Mouse (Mus musculus) midbrain, embryonic 14.5 days (tissue): ENCODE measurements around the gene D1Ertd622e. TPM values are rescaled to one million over a fixed set of nuclear protein-coding genes. Genes with fewer than 3 reads are reported as not detected.

Experiments used
- ATAC-seq: fragments of 200-750 bp; cut with Nextera tagmentation; 2 replicates; pipeline ENCODE4 v1.8.0; 2017; ENCODE audit warnings: moderate number of reproducible peaks, moderate library complexity; ENCODE audit not compliant: low FRiP score, low TSS enrichment
- DNase-seq: peaks from one replicate; pipeline ENCODE4 v3.0.0-alpha.2; 2015
- H3K27ac ChIP-seq: fragments of 300-500 bp; sonication (generic); replicated peaks from 2 replicates; pipeline ENCODE4 v1.5.1; 2014; ENCODE audit warnings: mild to moderate bottlenecking, low read depth, low read length, moderate library complexity
- H3K27me3 ChIP-seq: fragments of 300-500 bp; sonication (generic); 2 replicates; pipeline ENCODE4 v1.6.1; 2014; ENCODE audit warnings: low read length, control low read depth, mixed read lengths; ENCODE audit not compliant: control insufficient read depth, insufficient read depth
- H3K36me3 ChIP-seq: fragments of 300-500 bp; sonication (generic); 2 replicates; pipeline ENCODE4 v1.6.1; 2014; ENCODE audit warnings: low read length, control low read depth; ENCODE audit not compliant: control insufficient read depth, insufficient read depth
- H3K4me1 ChIP-seq: fragments of 300-500 bp; sonication (generic); 2 replicates; pipeline ENCODE4 v1.6.1; 2014; ENCODE audit warnings: mild to moderate bottlenecking, antibody characterized with exemption, low read length, control low read depth; ENCODE audit not compliant: control insufficient read depth, insufficient read depth
- H3K4me2 ChIP-seq: fragments of 300-500 bp; sonication (generic); 2 replicates; pipeline ENCODE4 v1.6.1; 2014; ENCODE audit warnings: mild to moderate bottlenecking, low read length, moderate library complexity
- H3K4me3 ChIP-seq: fragments of 300-500 bp; sonication (generic); replicated peaks from 2 replicates; pipeline ENCODE4 v1.5.1; 2014; ENCODE audit warnings: low read depth, low read length
- H3K9ac ChIP-seq: fragments of 300-500 bp; sonication (generic); replicated peaks from 2 replicates; pipeline ENCODE4 v1.6.1; 2014; ENCODE audit warnings: mild to moderate bottlenecking, low read length, moderate library complexity
- H3K9me3 ChIP-seq: fragments of 300-500 bp; sonication (generic); 2 replicates; pipeline ENCODE4 v1.6.1; 2016; ENCODE audit warnings: low read length, control low read depth, mixed read lengths; ENCODE audit not compliant: control insufficient read depth
- WGBS: fragments of 180-500 bp; shearing (Covaris S2); extraction: QIAGEN DNeasy Blood & Tissue Kit; methylation state at CpG from one replicate; pipeline ENCODE4 v1.1.7; 2014; 5-methylcytosine and 5-hydroxymethylcytosine counted together
- polyA plus RNA-seq: library from polyadenylated mRNA; unstranded; fragments of >200 nt; fragmentation: Nextera tagmentation; extraction: Ambion mirVana; gene quantifications from 2 replicates; pipeline ENCODE4 v1.2.1, GENCODE M21; 2014

Gene D1Ertd622e
- polyA plus RNA-seq, 1 experiment from 2014 or later: 67.5 TPM

GRCm38 (mm10) chr1:97628859-97629258 is 33.0 kb downstream of the D1Ertd622e start:
- no peak for DNase-seq
- Histone ChIP-seq H3K9ac (no peak overlapping the region), H3K4me2 (no peak overlapping the region), H3K36me3 (no peaks in the 10 kb centered on the region), H3K4me1 (peaks cover 12% of the 10 kb centered on the region; the same call in 1 of the 2 replicates), H3K27me3 (no peaks in the 10 kb centered on the region), H3K4me3 (no peak overlapping the region), H3K9me3 (no peaks in the 10 kb centered on the region), H3K27ac (no peak overlapping the region)
- no peak for ATAC-seq
- WGBS: 82% methylated on average over 7 of the region's 7 CpGs

DNA sequence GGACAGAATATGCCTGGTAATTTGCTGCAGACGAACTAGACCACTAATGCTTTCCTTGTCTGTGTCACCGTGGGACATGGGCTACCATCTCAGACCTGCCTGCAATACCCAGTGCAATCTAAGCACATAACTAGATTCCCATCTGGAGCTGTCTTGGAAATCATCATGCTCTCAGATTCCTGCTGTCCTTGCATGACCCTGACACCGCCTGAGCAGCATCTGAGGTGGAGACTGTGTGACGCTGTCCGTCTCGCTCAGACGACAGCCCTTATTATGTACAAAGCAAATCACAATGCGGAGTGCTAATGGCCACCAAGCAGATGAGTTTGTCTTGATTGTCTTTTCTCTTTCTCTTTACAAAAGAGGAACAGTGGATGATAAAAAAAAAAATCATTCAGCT is 33.9 kb downstream of the D1Ertd622e start:
- ATAC-seq: no peak
- Histone ChIP-seq H3K9me3 (no peaks in the 10 kb centered on the region), H3K4me2 (no peak overlapping the region), H3K9ac (no peak overlapping the region), H3K36me3 (no peaks in the 10 kb centered on the region), H3K27ac (no peak overlapping the region), H3K4me3 (no peak overlapping the region), H3K4me1 (peaks cover 20% of the 10 kb centered on the region), H3K27me3 (no peaks in the 10 kb centered on the region)
- no peak for DNase-seq
- WGBS: 71% methylated on average over 8 of the region's 8 CpGs

- no peak for DNase-seq
- WGBS: 82% methylated on average over 6 of the region's 6 CpGs
- H3K4me2 ChIP-seq: no peak overlapping the region
Observed at GRCm38 (mm10) chr1:97625427-97625826, 36.4 kb downstream of the D1Ertd622e start.

DNA sequence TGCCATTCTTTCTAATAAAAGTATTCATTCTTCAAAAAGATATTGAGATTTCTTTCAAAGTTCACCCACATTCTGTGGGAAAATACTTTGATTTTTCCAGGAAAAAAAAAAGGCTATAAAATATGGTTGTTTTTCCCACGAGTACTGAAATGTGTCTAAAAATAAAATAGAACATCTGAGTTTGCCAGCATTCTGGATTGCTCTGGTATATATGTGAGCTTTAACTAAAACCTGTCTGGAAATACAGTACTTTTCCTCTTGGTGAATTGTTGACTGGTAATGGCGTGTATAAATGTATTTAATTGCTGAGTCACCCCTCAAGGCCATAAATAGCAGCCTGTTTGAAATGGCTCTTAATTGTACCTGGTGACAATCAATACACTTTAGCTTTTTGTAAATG is 37.5 kb downstream of the D1Ertd622e start:
- no peaks in the 10 kb centered on the region for H3K27me3 ChIP-seq
- H3K9me3 ChIP-seq: no peaks in the 10 kb centered on the region
- WGBS: 76% methylated on average over 2 of the region's 2 CpGs
- H3K4me1 ChIP-seq: peaks cover 15% of the 10 kb centered on the region
- ATAC-seq (no peak), DNase-seq (no peak)
- H3K4me2 ChIP-seq: no peak overlapping the region
- no peak overlapping the region for H3K4me3 ChIP-seq
- no peak overlapping the region for H3K9ac ChIP-seq
- no peak overlapping the region for H3K27ac ChIP-seq
- H3K36me3 ChIP-seq: no peaks in the 10 kb centered on the region

More at GRCm38 (mm10) chr1:97625427-97625826, 36.4 kb downstream of the D1Ertd622e start:
- Histone ChIP-seq H3K9ac (no peak overlapping the region), H3K4me3 (no peak overlapping the region), H3K27me3 (no peaks in the 10 kb centered on the region), H3K27ac (no peak overlapping the region), H3K9me3 (no peaks in the 10 kb centered on the region), H3K4me1 (peaks cover 20% of the 10 kb centered on the region), H3K36me3 (no peaks in the 10 kb centered on the region)
- no peak for ATAC-seq

- no peaks in the 10 kb centered on the region for H3K9me3 ChIP-seq
- WGBS: 11% methylated on average over 1 of the region's 1 CpGs
- no peak overlapping the region for H3K4me2 ChIP-seq
- H3K27ac ChIP-seq: no peak overlapping the region
- no peaks in the 10 kb centered on the region for H3K36me3 ChIP-seq
- no peaks in the 10 kb centered on the region for H3K27me3 ChIP-seq
- no peak overlapping the region for H3K4me3 ChIP-seq
- no peak overlapping the region for H3K9ac ChIP-seq
- peaks cover 10% of the 10 kb centered on the region for H3K4me1 ChIP-seq
- DNase-seq (no peak), ATAC-seq (no peak)
Observed at GRCm38 (mm10) chr1:97623214-97623856, 38.5 kb downstream of the D1Ertd622e start.

DNA sequence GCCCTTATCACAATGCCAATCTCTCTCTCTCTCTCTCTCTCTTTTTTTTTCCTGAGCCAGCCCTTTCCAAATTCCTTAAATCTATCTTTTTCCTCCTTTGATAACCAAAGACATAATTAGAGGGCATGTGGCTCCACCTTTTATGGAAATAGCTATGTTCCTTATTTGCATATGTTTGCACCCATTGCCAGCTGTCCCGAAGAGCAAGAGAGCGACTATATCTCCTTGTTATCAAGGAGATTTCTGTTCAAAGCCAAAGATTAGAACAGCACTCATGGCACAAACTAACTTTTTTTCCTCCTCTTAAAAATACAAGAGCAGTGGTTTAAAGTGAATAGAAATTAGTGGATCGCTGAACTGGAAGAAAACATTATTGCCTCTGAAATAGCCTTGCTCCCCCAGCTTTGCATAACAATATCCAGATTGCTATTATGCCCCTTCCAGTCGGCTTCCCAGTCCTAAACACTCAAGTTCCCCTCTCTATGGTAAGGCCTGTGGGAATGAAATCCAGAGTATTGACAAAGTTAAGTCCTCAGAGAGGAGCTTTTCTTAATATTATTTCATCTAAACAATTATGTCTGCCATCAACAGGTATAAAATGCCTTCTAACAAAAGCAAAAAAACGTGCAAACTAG is 39.2 kb downstream of the D1Ertd622e start:
- no peaks in the 10 kb centered on the region for H3K36me3 ChIP-seq
- no peaks in the 10 kb centered on the region for H3K27me3 ChIP-seq
- DNase-seq (peak; percentile 23), ATAC-seq (no peak)
- 6% methylated on average over 5 of the region's 5 CpGs for WGBS
- H3K4me2 ChIP-seq: peak overlapping the region; percentile 20; the same call in 1 of the 2 replicates
- no peak overlapping the region for H3K9ac ChIP-seq
- no peaks in the 10 kb centered on the region for H3K9me3 ChIP-seq
- peaks cover 10% of the 10 kb centered on the region for H3K4me1 ChIP-seq
- H3K27ac ChIP-seq: no peak overlapping the region
- no peak overlapping the region for H3K4me3 ChIP-seq

DNA sequence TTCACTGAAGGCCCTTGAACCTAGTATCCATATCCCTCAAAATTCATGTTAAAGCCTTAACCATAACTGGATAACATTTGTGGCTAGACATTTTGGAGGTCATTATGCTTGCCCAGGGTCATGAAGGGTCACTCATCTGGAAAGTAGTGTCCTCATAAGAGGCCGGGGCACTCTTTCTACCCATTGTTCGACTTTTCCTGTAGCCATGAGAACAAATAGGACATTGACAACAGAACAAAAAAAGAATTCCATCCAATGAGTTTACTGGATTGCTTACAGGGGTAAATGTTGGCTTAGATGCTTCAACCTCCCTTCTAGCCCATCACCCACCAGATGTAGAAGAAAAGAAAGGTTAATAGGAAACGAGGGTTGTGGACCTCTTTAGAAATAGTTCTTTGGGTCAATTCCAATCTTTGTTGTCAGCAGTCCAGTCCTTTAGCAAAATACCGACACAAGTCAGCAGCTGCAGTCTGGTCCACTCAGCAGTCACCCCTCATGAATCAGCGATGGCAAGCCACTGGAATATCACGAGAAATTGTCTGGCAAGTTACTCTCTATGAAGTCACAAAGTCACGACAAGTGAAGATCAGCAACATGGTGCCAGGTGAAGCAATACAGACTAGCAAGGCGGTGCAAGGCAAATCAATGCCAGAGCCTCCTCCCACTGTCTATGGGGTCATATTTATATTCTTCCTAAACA is 42.1 kb downstream of the D1Ertd622e start:
- Histone ChIP-seq H3K4me2 (no peak overlapping the region), H3K4me1 (peaks cover 10% of the 10 kb centered on the region), H3K9ac (no peak overlapping the region), H3K27me3 (no peaks in the 10 kb centered on the region), H3K36me3 (no peaks in the 10 kb centered on the region), H3K9me3 (no peaks in the 10 kb centered on the region), H3K27ac (no peak overlapping the region), H3K4me3 (no peak overlapping the region)
- ATAC-seq (no peak), DNase-seq (no peak)
- WGBS: 81% methylated on average over 8 of the region's 8 CpGs

DNA sequence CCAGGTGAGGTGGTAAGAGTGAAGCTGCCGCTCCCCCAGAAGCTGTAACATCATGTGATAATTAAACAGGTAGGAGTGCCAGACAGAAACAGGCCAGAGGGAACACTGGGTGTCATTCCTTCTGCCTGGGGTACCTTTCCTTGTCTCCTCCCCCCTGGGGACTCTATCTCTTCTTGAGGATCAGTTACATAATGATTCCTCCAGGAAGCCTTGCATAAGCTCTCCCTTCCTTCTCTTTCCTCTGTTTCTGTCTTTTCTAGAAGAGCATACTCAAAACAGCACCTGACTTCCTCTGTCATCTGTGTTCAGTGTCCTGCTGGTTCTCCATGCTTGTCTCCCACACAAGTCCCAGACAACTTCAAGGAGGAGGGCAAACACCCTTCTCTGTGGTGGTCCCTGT is 46.3 kb downstream of the D1Ertd622e start:
- 96% methylated on average over 1 of the region's 1 CpGs for WGBS
- Histone ChIP-seq H3K9ac (no peak overlapping the region), H3K9me3 (no peaks in the 10 kb centered on the region), H3K27me3 (no peaks in the 10 kb centered on the region), H3K27ac (no peak overlapping the region), H3K4me2 (no peak overlapping the region), H3K4me3 (no peak overlapping the region), H3K4me1 (no peaks in the 10 kb centered on the region), H3K36me3 (no peaks in the 10 kb centered on the region)
- no peak for DNase-seq
- no peak for ATAC-seq
